Mouse (Mus musculus): ENCODE results near the gene Hoxd4.

Gene Hoxd4

DNA sequence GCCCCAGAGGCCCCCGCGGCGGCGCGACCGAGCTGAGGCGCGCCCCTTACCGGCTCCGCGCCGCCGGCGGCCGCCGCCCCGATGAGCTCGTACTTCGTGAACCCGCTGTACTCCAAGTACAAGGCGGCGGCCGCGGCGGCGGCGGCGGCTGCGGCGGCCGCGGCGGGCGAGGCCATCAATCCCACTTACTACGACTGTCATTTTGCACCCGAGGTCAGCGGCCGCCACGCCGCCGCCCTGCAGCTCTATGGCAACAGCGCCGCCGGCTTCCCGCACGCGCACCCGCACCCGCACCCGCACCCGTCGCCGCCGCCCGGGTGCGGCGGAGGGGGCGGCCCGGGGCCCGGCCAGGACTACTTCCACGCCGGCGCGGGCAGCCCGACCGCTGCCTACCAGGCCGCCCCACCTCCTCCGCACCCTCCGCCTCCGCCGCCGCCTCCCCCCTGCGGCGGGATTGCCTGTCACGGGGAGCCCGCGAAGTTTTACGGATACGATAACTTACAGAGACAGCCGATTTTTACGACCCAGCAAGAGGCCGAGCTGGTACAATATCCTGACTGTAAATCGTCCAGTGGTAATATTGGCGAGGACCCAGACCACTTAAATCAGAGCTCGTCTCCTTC lies 6.2 kb upstream of the Hoxd4 start:
- no peak for DNase-seq (ENCODE audit: low read depth, low spot score)

DNA sequence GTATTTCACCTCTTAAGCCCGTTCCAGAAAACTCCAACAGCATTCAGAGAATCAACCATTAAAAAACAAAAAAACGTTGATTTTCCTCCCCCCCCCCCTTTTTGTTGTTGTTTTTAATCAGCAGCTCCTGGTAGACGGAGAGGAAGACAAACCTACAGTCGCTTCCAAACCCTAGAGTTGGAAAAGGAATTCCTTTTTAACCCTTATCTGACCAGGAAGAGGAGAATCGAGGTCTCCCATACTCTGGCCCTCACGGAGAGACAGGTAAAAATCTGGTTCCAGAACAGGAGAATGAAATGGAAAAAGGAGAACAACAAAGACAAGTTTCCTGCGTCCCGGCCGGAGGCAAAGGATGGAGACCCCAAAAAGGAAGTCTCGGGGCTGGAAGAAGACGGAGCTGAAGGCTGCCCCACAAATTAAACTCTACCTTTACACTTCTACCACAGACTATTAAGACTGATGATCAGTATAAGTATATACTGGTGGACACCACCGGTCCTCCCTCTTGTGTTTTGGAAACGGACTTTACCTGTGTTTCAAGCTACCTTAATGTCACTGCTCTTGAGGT lies 5.3 kb upstream of the Hoxd4 start:
- DNase-seq (ENCODE audit: low read depth, low spot score) = no peak

DNA sequence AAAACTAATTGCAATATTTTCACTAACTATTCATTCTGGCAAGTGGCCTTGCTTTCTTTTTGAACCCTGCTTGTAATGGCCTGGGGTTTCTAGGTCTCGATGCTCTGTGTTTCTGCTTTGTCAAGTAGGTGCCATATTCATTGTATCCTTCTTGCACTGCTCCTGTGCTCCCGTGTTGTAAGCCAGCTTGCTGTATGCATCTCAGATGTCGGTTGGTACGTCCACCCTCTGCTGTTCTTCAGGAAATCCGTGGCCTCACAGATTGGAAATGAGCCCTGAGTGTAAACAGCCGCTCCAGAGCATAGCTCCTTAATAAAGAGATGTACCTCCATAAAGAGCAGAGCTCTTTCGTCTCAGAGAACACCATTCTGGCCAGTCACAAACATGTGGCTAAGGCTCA lies 4.1 kb upstream of the Hoxd4 start:
- DNase-seq (ENCODE audit: low read depth, low spot score) = no peak

DNA sequence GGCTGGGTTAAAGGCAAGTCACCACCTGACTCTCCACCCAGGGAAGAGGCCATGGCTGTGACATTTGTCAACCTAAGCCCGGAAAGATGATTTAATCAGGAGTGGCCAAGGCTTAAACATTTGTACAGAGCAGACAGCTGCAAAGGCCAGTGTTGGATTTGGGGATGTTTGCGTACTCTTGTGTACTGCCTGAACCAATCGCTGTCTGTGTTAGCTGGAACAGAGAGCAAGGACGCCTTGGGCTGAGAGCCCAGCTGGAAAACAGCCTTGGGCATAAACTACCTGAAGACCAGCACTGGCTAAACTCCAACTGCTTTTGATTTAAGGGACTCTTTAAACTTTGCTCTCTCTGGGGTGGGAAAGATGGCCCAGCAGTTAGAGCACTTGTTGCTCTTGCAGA lies 3.1 kb upstream of the Hoxd4 start:
- no peak for DNase-seq (ENCODE audit: low read depth, low spot score)

DNA sequence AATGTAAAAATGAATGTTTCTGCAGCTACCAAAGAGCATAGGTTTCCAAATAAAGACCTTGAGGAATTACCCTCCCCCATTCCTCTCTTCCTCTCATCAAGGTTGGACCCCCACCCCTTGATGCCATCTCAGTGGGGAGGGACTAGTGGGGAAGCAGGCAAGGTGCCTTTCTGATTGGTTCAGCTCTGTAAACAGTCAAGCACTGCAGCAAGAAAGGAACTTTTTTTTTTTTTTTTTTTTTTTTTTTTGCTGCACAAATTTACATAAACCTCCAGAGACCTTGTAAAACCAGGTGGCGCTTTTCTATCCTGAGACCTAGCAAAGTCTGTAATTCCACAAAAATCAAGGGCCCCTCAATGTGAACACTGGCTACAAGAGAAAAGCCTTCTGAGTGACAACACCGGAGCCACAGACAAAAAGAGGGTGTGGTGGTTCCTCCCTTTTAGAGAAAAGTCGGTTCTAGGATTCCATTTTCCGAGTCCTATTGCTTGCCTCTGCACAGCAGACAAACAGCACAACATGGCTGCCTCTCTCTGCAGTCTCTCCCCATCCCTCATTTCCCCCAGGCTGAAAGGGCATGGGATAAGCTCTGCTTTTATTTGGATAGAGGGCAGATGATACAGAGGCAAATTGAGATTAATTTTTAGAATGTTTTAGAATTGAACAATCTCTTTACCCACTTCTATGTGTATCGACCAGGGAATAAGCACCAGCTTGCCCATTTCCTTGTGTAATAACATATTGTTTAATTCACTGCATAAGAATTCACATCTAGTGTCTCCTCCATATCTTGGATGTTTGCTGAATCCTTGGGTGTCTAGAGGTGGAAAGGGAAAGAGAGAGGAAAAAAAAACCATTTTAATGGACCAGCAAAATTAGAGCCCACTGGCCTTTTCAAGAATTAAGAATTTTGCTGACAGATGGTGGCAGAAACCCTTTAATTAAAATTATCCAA lies 2.0 kb upstream of the Hoxd4 start:
- no peak for DNase-seq (ENCODE audit: low read depth, low spot score)

DNA sequence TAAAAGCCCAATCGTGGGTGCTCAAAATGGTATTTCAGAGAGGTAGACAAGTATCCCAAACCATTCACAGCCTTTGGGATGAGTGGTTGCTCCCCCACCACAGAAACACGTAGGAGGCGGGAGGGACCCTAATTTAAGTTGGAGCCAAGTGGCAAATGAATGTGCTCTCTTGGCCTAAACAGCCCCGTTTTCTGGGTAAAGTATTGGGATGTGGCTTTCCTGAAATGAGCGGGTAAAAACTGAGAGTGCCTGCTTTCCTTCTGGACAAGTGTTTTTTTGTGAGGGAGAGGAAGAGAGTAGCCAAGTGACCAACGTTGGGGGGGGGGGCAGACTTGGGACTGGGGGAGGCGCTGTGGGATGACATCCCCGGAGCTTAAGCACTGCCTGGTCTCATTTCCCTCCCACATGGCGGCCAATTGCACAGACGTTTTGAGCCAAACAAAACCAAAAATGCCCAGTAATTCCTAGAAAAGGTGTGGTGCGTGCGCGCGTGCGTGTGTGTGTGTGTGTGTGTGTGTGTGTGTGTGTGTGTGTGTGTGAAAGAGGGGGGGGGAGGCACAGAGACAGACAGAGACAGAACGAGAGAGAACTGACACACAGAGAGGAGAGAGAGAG lies 693 bp upstream of the Hoxd4 start:
- DNase-seq (ENCODE audit: low read depth, low spot score) = no peak

DNA sequence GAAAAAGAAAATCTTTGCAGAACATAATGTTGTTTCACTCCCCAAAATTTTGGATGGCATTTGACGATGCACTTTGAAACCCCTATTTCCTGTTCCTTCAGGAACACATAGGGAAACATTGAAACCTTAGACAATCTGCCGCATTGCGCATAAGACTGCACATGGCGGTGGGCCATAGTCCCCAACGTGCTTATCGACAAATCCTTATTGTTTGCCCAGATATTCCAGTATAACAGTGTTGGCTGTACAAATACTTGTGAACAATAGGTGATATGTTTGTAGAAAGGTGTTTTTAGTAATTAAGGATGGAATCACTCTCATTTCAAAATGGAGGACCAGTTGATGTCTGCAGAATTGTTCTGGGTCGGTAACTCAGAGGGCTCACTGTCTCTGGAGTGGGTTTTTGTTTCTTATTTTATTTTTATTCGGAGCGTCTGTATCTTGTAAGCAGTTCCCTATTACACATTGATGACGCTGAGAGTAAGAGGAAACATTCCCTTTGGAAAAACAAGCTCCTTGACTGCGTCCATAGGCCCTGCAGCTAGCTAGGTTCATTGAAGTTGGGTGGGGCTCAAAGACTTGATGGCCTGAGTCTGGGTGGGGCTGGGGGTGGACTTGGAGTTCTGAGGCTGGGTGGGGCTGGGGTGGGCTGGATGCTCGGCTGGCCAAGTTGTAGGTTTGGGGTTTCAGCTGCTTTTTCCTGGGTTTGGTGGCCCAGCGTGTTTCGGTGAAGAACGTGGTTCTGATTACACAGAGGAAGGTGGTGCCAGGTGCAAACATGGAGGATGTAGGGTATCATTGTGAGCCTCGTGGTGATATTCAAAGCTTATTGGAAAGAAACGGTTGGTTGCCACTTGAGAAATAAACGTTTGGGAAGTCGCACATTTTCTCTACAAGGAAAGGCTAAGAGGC lies 1.8 kb downstream of the Hoxd4 start:
- DNase-seq (ENCODE audit: low read depth, low spot score) = no peak

DNA sequence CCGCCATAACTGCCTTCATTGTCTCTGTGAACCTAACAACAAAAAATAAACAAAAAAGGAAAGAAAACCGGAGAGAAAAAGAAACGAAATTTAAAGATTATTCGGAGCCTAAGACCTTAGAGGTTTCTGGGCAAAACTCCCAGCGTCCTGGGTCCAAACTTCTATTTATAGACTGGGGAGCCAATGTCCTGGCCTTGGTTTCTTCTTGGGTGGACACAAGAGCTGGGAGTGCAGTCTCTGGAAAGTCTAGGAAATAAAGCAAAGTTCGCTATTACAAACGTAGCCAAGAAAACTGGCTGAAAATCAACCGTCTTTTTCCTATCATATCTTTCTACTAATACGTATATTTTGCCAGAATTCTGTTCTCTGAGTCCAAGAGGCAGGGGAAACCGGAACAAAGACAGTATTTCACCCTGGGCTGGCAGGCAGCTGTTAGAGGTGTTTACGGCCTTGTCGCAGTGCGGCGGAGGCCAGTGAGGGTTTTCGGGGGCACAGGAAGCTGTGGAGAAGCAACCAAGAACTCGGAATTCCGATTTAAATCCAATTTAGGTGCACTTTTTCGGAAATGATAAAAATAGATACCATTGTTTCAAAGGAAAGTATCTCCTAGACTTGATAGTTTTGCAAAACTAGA lies 2.5 kb downstream of the Hoxd4 start:
- no peak for DNase-seq (ENCODE audit: low read depth, low spot score)

DNA sequence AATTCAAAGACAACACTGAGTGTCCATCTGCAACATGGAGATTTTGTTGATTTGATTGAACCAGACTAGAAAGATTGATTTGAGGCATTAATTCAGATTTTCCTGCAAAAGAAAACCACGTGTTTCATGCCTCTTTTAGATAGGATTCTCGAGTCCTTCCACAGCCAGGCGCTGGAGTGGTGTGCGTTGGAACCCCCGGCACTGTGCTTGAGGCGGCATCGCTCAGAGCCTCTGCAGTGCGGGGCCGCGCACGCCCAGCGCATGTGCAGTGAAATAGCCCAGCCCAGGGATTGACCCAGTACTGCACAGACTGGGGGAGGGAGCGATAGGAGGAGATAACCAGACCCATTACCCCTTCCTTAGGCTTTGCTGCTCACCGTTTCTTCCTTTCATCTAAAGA lies 3.2 kb downstream of the Hoxd4 start:
- DNase-seq (ENCODE audit: low read depth, low spot score) = no peak

DNA sequence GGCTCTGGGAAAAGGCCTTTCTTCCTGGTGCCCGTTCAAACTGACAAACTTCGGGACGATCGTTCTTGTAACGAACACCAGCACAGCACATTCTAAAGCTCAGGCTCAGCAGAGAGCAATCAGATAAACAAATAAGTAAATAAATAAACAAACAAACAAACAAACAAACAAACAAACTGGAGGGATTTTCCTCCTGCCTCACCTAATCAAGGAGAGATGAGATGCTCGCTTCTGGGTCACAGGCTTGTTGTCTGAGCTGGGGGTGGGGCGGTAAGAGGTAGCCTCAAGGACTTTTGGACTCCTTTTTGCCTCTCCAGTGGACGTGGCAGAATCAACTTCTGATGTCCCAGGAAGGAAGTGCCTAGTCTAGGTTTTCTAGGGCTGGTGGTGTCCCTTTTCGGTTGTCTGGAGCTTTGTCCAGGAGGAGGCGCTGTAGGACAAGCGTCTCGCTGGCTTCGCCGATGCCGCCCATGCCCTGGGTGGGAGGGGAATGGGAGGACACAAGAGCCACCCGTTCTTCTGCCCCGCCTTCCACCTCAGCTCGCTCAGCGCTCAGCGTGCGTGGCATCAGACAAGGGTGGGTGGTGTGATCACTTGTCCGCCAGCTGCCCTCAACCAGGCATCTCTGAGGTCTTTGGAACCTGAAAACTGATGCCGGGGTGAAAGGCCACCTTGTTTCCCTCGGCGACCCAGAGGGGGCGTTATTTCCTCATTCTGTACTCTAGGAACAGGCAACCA lies 3.9 kb downstream of the Hoxd4 start:
- no peak for DNase-seq (ENCODE audit: low read depth, low spot score)

DNA sequence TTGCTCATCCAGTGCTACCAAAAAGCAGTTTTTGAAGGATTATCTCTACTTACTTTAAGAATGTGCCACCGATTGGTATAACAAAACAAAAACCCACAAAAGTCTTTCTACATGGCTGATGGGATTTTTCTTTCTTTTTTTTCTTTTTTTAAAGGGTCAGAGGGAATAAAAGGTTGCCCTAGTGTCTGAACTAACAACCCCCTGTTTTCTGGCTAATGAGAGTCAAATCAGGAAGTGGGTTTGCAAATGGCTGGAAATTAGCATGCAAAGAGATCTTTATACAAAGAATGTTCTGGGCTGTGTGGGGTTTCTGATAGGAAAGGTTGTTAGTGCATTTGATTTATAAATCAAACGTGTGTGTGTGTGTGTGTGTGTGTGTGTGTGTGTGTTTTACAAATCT lies 8.7 kb downstream of the Hoxd4 start:
- no peak for DNase-seq (ENCODE audit: low read depth, low spot score)

DNA sequence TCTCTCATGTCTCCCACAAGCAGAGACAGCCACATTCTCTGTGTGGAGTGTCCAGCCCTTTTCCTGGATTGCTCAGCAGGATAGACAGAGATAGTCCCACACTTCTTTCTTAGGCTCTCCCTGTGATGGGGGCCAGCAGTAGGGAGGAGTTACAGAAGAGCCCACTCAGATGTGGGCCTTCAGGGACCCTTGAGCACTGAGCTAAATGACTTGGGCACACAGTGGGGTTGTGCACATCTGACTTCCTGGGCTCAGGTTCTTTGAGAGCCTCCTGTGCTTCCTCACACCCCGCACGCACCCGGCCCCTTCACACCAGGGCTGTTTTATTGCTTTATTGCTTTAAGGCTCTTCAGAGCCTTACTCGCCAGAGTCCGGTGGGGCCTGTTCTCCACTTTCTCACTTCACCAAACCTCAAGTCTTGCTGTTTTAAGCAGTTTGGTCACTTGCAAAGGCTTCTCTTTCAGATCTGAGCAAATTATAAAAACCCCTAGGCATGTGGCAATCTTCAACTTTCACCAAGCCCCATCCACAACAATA lies 9.3 kb downstream of the Hoxd4 start:
- no peak for DNase-seq (ENCODE audit: low read depth, low spot score)

DNA sequence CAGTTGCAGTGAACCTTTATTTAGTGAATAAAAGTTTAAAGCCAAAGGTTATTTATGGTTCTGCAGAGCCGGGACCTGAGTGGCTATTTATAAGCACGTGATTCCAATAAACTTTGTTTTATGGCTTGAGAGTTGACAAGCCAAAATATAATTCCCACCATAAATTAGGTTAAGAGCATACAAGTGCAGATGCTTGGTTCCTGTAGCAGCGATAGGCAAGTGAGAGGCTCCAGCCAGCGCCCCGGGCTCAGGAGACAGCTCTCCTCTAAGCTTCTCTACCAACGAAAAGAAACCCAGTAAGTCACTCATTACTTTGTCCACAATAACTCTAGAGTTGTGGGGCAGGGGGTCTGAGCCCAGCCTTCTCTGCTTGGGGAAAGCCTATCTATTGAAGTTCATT lies 10.2 kb downstream of the Hoxd4 start:
- no peak for DNase-seq (ENCODE audit: low read depth, low spot score)

DNA sequence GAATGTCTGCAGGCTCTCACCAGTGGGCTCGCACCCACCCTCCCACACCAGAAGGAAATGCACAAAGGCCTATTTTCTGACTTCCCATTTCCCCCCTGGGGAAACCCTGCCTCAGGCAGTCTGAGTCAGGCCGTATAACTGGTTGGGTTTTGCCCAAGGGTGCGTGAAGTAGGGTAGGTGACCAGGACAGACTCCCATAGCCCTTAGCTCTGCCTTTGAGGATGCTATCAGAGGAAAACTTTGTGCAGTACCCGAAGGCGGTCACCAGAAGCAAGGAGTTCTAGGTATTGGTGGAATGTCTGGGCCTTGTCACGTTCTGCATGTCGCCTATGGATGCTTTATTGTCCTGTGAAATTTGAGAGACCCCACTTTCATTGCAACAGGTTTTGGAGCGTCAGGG lies 11.2 kb downstream of the Hoxd4 start:
- DNase-seq (ENCODE audit: low read depth, low spot score) = no peak

DNA sequence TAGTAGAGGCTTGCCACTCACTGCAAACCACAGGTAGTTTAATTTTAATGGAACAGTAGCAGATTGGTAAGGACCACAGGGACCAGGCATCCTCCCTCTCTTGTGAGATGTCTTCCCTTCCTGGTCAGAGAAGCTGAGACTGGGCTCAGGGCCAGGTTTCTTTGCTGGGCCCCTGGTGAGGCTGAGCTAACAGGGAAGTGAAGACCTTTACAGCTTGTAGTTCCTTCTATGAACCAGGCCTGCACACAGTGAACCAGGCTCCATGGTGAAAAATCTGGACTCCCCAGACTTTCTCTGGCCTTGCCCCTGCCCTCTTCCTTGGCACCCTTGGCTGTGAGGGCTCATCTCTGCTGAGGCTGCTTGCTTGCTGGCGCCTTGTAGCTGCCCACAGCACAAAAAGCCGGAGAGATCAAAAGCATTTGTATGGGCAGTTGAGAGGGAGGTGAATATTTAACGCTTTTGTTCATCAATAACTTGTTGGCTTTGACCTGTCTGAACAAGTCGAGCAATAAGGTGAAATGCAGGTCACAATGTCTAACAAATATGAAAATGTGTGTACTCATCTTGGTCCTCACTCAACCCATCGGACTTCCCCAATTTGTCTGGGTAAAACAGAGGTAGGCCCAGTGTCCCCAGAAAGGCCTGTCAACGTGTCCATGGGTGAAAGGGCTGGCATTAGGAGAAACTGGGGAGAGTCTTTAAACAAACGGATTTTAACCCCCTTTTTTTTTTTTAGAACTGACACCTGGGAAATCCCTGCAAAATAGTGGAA lies 12.7 kb downstream of the Hoxd4 start:
- no peak for DNase-seq (ENCODE audit: low read depth, low spot score)

DNA sequence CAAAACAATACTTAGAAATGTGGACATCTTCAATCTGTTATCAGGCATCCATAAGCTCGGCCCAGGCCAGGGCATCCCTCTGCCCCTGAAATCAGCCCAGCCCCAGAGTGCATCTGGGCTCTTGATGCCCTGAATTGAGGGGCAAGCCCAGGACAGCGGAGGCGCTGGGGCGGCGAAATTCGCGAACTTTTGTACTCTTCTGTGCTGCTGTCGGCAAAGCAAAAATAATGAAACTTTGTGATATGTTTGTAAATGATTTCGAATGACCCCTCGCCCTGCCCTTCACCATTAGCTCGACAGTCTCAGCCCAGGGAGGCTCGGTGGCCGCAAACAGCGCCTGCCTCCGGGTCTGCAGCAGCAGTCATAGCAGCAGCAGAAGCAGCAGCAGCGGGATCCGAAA lies 13.4 kb downstream of the Hoxd4 start:
- no peak for DNase-seq (ENCODE audit: low read depth, low spot score)

DNA sequence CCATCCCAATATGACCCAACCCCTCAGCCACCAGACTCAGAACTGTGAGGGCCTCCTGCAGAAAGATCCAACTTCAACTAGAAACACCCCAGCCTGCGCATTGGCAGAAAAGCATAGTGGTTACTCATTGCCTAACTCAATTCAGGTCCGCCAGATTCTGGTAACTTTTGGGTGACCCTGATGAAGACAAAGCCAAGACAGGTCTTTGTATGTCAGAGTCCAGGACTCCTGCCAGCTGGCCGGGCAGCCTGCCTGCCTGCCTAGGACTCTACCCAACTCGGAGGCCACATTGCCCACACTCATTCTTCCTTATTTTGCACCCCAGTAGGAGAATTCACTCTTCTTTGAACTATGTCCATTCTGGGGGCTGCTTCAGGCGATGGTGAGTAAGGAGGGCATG lies 14.8 kb downstream of the Hoxd4 start, which contains the start of gene Gm28230:
TSS of gene Gm28230 (plus strand) at position 178 of the 400 bp plus-strand sequence.
- DNase-seq (ENCODE audit: low read depth, low spot score) = no peak

DNA sequence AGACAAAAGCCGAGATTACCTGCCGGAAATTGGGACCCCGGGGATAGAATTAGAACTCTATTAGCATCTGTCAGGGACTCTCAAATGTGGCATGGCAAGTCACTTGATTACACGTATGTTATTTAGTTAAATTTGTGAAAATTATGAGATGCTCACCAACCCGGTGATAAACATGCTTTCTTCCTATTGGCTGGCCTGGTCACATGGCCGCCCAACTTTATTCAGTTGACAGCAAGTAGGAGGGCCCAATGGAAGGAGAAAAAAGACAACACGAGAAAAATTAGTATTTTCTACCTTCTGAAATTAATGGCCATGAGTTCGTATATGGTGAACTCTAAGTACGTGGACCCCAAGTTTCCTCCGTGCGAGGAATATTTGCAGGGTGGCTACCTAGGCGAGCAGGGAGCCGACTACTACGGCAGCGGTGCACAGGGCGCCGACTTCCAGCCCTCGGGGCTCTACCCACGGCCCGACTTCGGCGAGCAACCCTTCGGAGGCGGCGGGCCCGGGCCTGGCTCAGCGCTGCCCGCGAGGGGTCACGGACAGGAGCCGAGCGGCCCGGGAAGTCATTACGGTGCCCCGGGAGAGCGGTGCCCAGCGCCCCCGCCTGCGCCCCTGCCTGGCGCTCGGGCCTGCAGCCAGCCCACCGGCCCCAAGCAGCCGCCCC lies 15.4 kb downstream of the Hoxd4 start:
- no peak for DNase-seq (ENCODE audit: low read depth, low spot score)
